Mouse (Mus musculus) MEL (cell line): ENCODE data around the gene Cracr2a. TPM values are rescaled to one million over a fixed set of nuclear protein-coding genes. Genes with fewer than 3 reads are reported as not detected.

ENCODE experiments used
- DNase-seq: peaks from one replicate; pipeline ENCODE4 v3.0.0; 2011; ENCODE audit warnings: low read depth, low spot score
- H3K27ac ChIP-seq: 2 replicates; pipeline ENCODE4 v1.5.1; 2012; ENCODE audit warnings: low read depth, mild to moderate bottlenecking, control low read depth, low read length, moderate library complexity; ENCODE audit not compliant: control insufficient read depth
- H3K27me3 ChIP-seq, 2 experiments: fragments of 150-350 bp in 1 of 2; sonication (generic) in 1 of 2; 2 replicates each; pipeline ENCODE4 v1.6.1; 2012; ENCODE audit warnings: low read length in 2 of 2, mild to moderate bottlenecking in 2 of 2, improper control_type of control experiment in 1 of 2, moderate library complexity in 1 of 2; ENCODE audit not compliant: insufficient read depth in 2 of 2, control insufficient read depth in 1 of 2
- H3K36me3 ChIP-seq, 2 experiments: 2 replicates each; pipeline ENCODE4 v1.6.1; 2012 to 2014; ENCODE audit warnings: low read length in 2 of 2, improper control_type of control experiment in 1 of 2, inconsistent platforms in 1 of 2, mild to moderate bottlenecking in 1 of 2; ENCODE audit not compliant: insufficient read depth in 2 of 2, control insufficient read depth in 1 of 2
- H3K4me1 ChIP-seq, 2 experiments: fragments of 150-350 bp in 1 of 2; sonication (generic) in 1 of 2; 2 replicates each; pipeline ENCODE4 v1.6.1; 2012; ENCODE audit warnings: low read length in 2 of 2, improper control_type of control experiment in 1 of 2, mild to moderate bottlenecking in 1 of 2; ENCODE audit not compliant: insufficient read depth in 2 of 2, control insufficient read depth in 1 of 2
- H3K4me3 ChIP-seq, 2 experiments: fragments of 150-350 bp in 1 of 2; sonication (generic) in 1 of 2; 2 replicates each; pipeline ENCODE4 v1.5.1; 2012; ENCODE audit warnings: low read depth in 2 of 2, low read length in 2 of 2, mild to moderate bottlenecking in 2 of 2, moderate library complexity in 2 of 2, control low read depth in 1 of 2, improper control_type of control experiment in 1 of 2; ENCODE audit not compliant: control insufficient read depth in 1 of 2, insufficient read depth in 1 of 2
- H3K79me2 ChIP-seq: 2 replicates; pipeline ENCODE4 v1.6.1; 2012; ENCODE audit warnings: mild to moderate bottlenecking, low read length, moderate library complexity; ENCODE audit not compliant: control insufficient read depth, poor library complexity, insufficient read depth
- H3K9ac ChIP-seq: 2 replicates; pipeline ENCODE4 v1.6.1; 2012; ENCODE audit warnings: low read depth, mild to moderate bottlenecking, control low read depth, low read length, moderate library complexity; ENCODE audit not compliant: control insufficient read depth, poor library complexity, severe bottlenecking
- H3K9me3 ChIP-seq: fragments of 150-350 bp; sonication (generic); replicated peaks from 2 replicates; pipeline ENCODE4 v1.6.1; 2012; ENCODE audit warnings: mild to moderate bottlenecking, low read length, improper control_type of control experiment, moderate library complexity; ENCODE audit not compliant: insufficient read depth
- CHD1 ChIP-seq: IDR thresholded peaks from 2 replicates; pipeline ENCODE4 v1.6.1; 2012; ENCODE audit warnings: low read depth, mild to moderate bottlenecking, inconsistent platforms, low read length, improper control_type of control experiment
- CHD2 ChIP-seq: IDR thresholded peaks from 2 replicates; pipeline ENCODE4 v1.6.1; 2011; ENCODE audit warnings: low read length, improper control_type of control experiment
- ELF1 ChIP-seq: IDR thresholded peaks from 2 replicates; pipeline ENCODE4 v1.6.1; 2014; ENCODE audit warnings: low read depth, mild to moderate bottlenecking, inconsistent platforms, low read length, improper control_type of control experiment, moderate library complexity
- EP300 ChIP-seq, 2 experiments: IDR thresholded peaks; 2 replicates each; pipeline ENCODE4 v1.6.1; 2011; ENCODE audit warnings: improper control_type of control experiment in 2 of 2, low read length in 2 of 2, low read depth in 1 of 2, mild to moderate bottlenecking in 1 of 2
- GATA1 ChIP-seq: IDR thresholded peaks from 2 replicates; pipeline ENCODE4 v1.6.1; 2011; ENCODE audit warnings: low read depth, low read length, improper control_type of control experiment
- HCFC1 ChIP-seq: IDR thresholded peaks from 2 replicates; pipeline ENCODE4 v1.6.1; 2012; ENCODE audit warnings: low read depth, mild to moderate bottlenecking, inconsistent platforms, low read length, improper control_type of control experiment, moderate library complexity
- JUND ChIP-seq: IDR thresholded peaks from 2 replicates; pipeline ENCODE4 v1.6.1; 2011; ENCODE audit warnings: low read depth, mild to moderate bottlenecking, improper control_type of control experiment, low read length
- KAT2A ChIP-seq: conservative IDR thresholded peaks from 2 replicates; pipeline ENCODE4 v1.6.1; 2012; ENCODE audit warnings: low read depth, low read length, improper control_type of control experiment, inconsistent platforms
- MAX ChIP-seq: IDR thresholded peaks from 2 replicates; pipeline ENCODE4 v1.6.1; 2011; ENCODE audit warnings: low read length, improper control_type of control experiment
- MEF2A ChIP-seq: IDR thresholded peaks from 2 replicates; pipeline ENCODE4 v1.6.1; 2014; ENCODE audit warnings: low read depth, mild to moderate bottlenecking, inconsistent platforms, low read length, improper control_type of control experiment; ENCODE audit not compliant: poor library complexity, insufficient replicate concordance, severe bottlenecking; ENCODE audit errors: extremely low read depth
- MYB ChIP-seq: IDR thresholded peaks from 2 replicates; pipeline ENCODE4 v1.6.1; 2011; ENCODE audit warnings: mild to moderate bottlenecking, low read depth, low read length, improper control_type of control experiment
- MYC ChIP-seq: IDR thresholded peaks from 2 replicates; pipeline ENCODE4 v1.6.1; 2011; ENCODE audit warnings: low read depth, mild to moderate bottlenecking, low read length, improper control_type of control experiment, moderate library complexity
- NELFE ChIP-seq: IDR thresholded peaks from 2 replicates; pipeline ENCODE4 v1.6.1; 2011; ENCODE audit warnings: low read depth, low read length, improper control_type of control experiment
- POLR2AphosphoS2 ChIP-seq: IDR thresholded peaks from 2 replicates; pipeline ENCODE4 v1.6.1; 2011; ENCODE audit warnings: low read length, improper control_type of control experiment
- POLR2AphosphoS5 ChIP-seq: IDR thresholded peaks from 2 replicates; pipeline ENCODE4 v1.6.1; 2012; ENCODE audit warnings: low read depth, borderline replicate concordance, mild to moderate bottlenecking, inconsistent platforms, low read length, moderate library complexity, mixed read lengths
- RAD21 ChIP-seq: IDR thresholded peaks from 2 replicates; pipeline ENCODE4 v1.6.1; 2011; ENCODE audit warnings: mild to moderate bottlenecking, low read depth, low read length, improper control_type of control experiment
- RCOR1 ChIP-seq: IDR thresholded peaks from 2 replicates; pipeline ENCODE4 v1.6.1; 2012; ENCODE audit warnings: low read depth, mild to moderate bottlenecking, inconsistent platforms, low read length, improper control_type of control experiment
- SIN3A ChIP-seq: IDR thresholded peaks from 2 replicates; pipeline ENCODE4 v1.6.1; 2012; ENCODE audit warnings: low read length, improper control_type of control experiment, inconsistent platforms
- SMC3 ChIP-seq: IDR thresholded peaks from 2 replicates; pipeline ENCODE4 v1.6.1; 2011; ENCODE audit warnings: low read depth, low read length, improper control_type of control experiment
- TCF12 ChIP-seq: IDR thresholded peaks from 2 replicates; pipeline ENCODE4 v1.6.1; 2014; ENCODE audit warnings: low read depth, mild to moderate bottlenecking, inconsistent platforms, low read length, improper control_type of control experiment, moderate library complexity
- USF1 ChIP-seq: IDR thresholded peaks from 2 replicates; pipeline ENCODE4 v1.6.1; 2014; ENCODE audit warnings: low read depth, mild to moderate bottlenecking, inconsistent platforms, low read length, improper control_type of control experiment, moderate library complexity
- USF2 ChIP-seq, 2 experiments: IDR thresholded peaks; 2 replicates each; pipeline ENCODE4 v1.6.1; 2011 to 2012; ENCODE audit warnings: improper control_type of control experiment in 2 of 2, low read length in 2 of 2, borderline replicate concordance in 1 of 2, inconsistent platforms in 1 of 2, low read depth in 1 of 2, mild to moderate bottlenecking in 1 of 2; ENCODE audit not compliant: insufficient read depth in 1 of 2
- ZC3H11A ChIP-seq: IDR thresholded peaks from 2 replicates; pipeline ENCODE4 v1.6.1; 2012; ENCODE audit warnings: low read depth, mild to moderate bottlenecking, inconsistent platforms, low read length, improper control_type of control experiment
- ZKSCAN1 ChIP-seq: IDR thresholded peaks from 2 replicates; pipeline ENCODE4 v1.6.1; 2012; ENCODE audit warnings: low read depth, mild to moderate bottlenecking, inconsistent platforms, low read length, improper control_type of control experiment, moderate library complexity
- ZMIZ1 ChIP-seq: IDR thresholded peaks from 2 replicates; pipeline ENCODE4 v1.6.1; 2012; ENCODE audit warnings: low read depth, mild to moderate bottlenecking, inconsistent platforms, low read length, improper control_type of control experiment, moderate library complexity
- polyA plus RNA-seq, 2 experiments: library from polyadenylated mRNA; stranded (reverse) in 1 of 2; unstranded in 1 of 2; fragments of >175 nt in 1 of 2; fragments of >200 nt in 1 of 2; gene quantifications; 2 replicates each; pipeline versions ENCODE4 v1.2.1 to v1.2.4; 2012; ENCODE audit warnings: low replicate concordance in 2 of 2, low read depth in 1 of 2; ENCODE audit not compliant: insufficient read length in 2 of 2, insufficient read depth in 1 of 2, missing spikeins in 1 of 2
- total RNA-seq: library from RNA; depleted of rRNA; stranded (reverse); fragments of 300-350 nt; gene quantifications from 2 replicates; pipeline ENCODE4 v1.2.3, GENCODE M21; 2012

Gene Cracr2a
- total and polyA plus RNA-seq, 3 experiments = 2.2 to 3.1 TPM; not detected in 1

DNA sequence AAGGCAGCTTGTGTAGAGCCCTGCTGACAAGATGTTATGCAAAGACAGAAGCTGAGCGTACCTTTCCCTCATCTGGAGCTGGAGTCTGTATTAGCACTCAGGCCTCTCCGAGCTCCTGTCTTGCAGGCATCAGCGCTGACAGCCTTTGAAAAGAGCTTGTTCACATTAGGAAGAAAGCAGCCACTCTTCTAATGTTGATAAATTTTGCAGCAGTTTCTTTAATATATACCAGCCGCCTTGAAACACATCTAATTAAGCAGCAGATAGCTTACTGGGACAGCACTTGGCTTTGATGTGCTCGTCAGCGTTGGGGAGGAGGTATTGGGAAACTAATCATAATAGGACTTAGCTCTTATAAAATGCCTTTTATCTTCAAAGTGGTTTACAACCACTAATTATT, 38.1 kb downstream of the Cracr2a start:
- Histone ChIP-seq H3K27ac (no peak overlapping the region), H3K4me1 (no peaks in the 10 kb centered on the region), H3K79me2 (no peaks in the 10 kb centered on the region), H3K36me3 (no peaks in the 10 kb centered on the region), H3K9ac (no peak overlapping the region), H3K27me3 (no peaks in the 10 kb centered on the region), H3K4me3 (no peak overlapping the region), H3K9me3 (no peaks in the 10 kb centered on the region)
- DNase-seq = no peak
- TF ChIP-seq EP300 (IDR thresholded peaks at IDR 0.05; ENCODE audit: low read depth in 1 of 2, low read length in 2 of 2) = no peak
- no peak for TF ChIP-seq MAX
- no peak for TF ChIP-seq USF2 (IDR thresholded peaks at IDR 0.05; ENCODE audit: borderline replicate concordance in 1 of 2, insufficient read depth in 1 of 2, low read depth in 1 of 2, low read length in 2 of 2)
- no peak for TF ChIP-seq ZC3H11A
- no peak for TF ChIP-seq POLR2AphosphoS5
- no peak for TF ChIP-seq TCF12
- no peak for TF ChIP-seq CHD2
- no peak for TF ChIP-seq SMC3

DNA sequence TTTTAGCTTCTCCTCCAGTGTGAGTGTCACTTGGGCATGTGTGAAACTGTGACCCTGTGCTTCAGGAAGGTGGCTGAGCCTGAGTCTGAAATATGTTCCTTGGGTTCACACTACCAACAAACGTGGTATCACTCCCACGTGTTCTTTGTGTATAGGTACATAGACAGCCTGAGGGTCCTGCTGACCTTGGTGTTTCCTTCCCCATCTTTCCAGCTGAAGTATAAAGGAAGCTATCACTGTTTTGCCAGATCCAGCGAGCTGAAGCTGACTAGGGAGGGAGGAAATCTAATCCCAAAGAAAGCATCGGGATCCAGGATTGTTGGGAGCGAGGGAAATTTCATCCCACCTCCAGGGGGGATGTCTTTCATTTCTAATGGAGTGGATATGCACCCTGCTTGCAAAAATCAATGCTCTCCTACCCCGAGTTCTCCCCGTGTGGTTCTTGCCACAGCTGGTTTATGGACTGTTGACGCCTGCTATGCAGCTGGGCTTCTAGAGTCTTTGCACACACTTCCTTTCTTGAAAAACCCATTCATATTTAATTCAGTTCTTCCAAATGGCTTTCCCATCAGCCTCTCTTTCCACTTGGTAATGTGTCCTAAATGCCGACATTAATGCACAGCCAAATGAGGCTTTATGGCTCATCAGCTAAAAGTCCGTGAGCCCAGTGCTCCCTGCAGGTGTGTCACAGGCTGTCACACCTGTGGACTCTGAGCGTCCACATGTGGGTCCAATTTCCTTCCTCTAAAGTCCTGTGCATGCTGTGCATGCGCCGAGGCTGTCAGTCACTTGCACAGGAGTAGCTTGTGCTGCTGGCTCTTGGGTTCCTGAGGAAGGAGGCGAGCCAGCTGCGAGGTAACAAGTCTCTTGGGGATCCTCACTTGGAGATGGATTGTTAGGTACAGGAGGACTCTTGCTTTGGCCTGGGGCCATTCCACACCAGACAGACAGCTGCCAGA, 44.2 kb downstream of the Cracr2a start:
- no peak for DNase-seq
- no peaks in the 10 kb centered on the region for H3K27me3 ChIP-seq
- no peaks in the 10 kb centered on the region for H3K9me3 ChIP-seq
- no peaks in the 10 kb centered on the region for H3K79me2 ChIP-seq
- peaks cover 0 to 6% of the 10 kb centered on the region in 2 experiments; a peak in 2 of 4 replicates for H3K4me1 ChIP-seq
- no peak overlapping the region for H3K9ac ChIP-seq
- H3K27ac ChIP-seq = no peak overlapping the region
- TF ChIP-seq MEF2A (no peak), MYC (no peak), RAD21 (no peak), TCF12 (no peak), HCFC1 (no peak), ZKSCAN1 (no peak), SMC3 (no peak), USF1 (no peak), RCOR1 (no peak), ZMIZ1 (no peak), SIN3A (no peak), NELFE (no peak), GATA1 (no peak), ELF1 (no peak), CHD1 (no peak), MAX (no peak), KAT2A (no peak), MYB (no peak), JUND (no peak), POLR2AphosphoS2 (no peak)
- H3K36me3 ChIP-seq = peaks cover 0 to 3% of the 10 kb centered on the region in 2 experiments; a peak in 1 of 4 replicates
- H3K4me3 ChIP-seq = no peak overlapping the region
